Mouse (Mus musculus): ENCODE data around the gene Bri3. TPM values are rescaled to one million over a fixed set of nuclear protein-coding genes. Genes with fewer than 3 reads are reported as not detected.

Bri3 gene
- polyA plus RNA-seq, 1 experiment from 2014 or later: 80.7 TPM

GRCm38 (mm10) chr5:144431481-144431880 is 187.2 kb downstream of the Bri3 start:
- Histone ChIP-seq H3K4me3 (ENCODE audit: low read length) (no peak overlapping the region), H3K27ac (ENCODE audit: low read depth, low read length) (no peak overlapping the region), H3K27me3 (replicated peaks; ENCODE audit: control insufficient read depth, insufficient read depth, low read length) (no peaks in the 10 kb centered on the region), H3K36me3 (ENCODE audit: control insufficient read depth, insufficient read depth, low read length) (no peaks in the 10 kb centered on the region), H3K4me1 (ENCODE audit: control insufficient read depth, insufficient read depth, low read depth, low read length) (no peaks in the 10 kb centered on the region; the same call in 1 of the 2 replicates), H3K9ac (ENCODE audit: low read depth, low read length) (no peak overlapping the region), H3K4me2 (ENCODE audit: low read length) (no peak overlapping the region), H3K9me3 (ENCODE audit: control insufficient read depth, low read length) (no peaks in the 10 kb centered on the region; the same call in 1 of the 2 replicates)
- 33% methylated on average over 6 of the region's 6 CpGs for WGBS
- no peak for ATAC-seq

DNA sequence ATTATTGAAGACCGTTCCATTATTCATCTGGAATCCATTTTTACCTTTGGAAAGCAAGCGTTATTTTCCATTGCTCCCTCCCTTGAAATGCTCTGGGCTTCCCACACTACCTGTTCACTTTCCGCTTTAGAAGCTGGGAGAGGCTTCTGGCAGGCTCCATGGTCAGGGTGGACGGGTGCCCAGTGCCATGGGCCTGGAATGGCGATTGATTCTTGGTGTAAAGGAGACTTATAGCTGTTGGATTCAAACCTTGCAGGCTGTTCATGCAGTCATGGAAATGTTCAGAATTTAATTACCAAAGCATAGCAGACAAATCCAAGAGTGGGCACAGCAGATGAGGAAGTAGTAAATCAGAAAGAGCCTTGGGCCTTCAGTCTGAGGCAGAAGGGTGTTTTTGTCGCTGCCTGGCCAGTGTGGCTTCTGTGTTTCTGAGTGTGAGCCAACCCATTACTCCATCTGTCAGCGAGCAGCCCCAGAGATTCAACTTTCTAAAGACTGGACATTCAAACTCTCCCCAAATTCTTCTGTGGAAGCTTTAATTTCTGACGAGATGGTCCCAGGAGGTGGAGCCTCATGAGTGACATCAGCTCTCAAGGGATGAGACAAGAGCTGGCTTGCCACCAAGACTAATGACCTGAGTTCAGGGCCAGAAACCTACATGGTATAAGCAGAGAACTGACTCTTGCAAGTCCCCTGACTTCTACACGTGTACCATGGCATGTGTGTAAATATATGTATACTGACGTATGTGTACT is 195.2 kb downstream of the Bri3 start:
- no peak overlapping the region for H3K4me2 ChIP-seq (ENCODE audit: low read length)
- WGBS: 76% methylated on average over 10 of the region's 10 CpGs
- peaks cover 3% of the 10 kb centered on the region for H3K4me1 ChIP-seq (ENCODE audit: control insufficient read depth, insufficient read depth, low read depth, low read length)
- no peak overlapping the region for H3K27ac ChIP-seq (ENCODE audit: low read depth, low read length)
- no peak overlapping the region for H3K9ac ChIP-seq (ENCODE audit: low read depth, low read length)
- no peak for ATAC-seq
- no peak overlapping the region for H3K4me3 ChIP-seq (ENCODE audit: low read length)
- no peaks in the 10 kb centered on the region for H3K27me3 ChIP-seq (replicated peaks; ENCODE audit: control insufficient read depth, insufficient read depth, low read length)
- no peaks in the 10 kb centered on the region for H3K36me3 ChIP-seq (ENCODE audit: control insufficient read depth, insufficient read depth, low read length)
- peaks cover 4% of the 10 kb centered on the region for H3K9me3 ChIP-seq (ENCODE audit: control insufficient read depth, low read length)

DNA sequence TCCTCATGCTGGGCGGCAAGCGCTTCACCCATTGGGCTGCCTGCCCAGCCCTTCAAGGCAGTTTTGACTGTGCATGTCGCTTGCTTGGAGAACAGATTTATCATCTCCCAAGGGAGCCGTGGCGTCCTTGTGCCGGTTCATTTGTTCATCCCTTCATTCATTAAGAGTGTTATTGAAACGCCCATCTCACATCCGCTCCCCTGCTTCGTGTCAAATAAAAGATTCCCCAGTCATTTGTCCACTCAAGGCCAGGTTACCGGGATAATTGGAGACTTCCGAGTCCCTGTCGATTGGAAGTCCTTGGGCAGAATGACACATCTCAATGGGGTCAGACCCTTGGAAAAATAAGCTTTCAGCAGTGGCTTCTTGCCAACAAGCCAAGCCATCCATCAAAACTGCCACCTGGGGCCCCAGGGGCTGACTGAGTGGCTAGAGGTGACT is 197.6 kb downstream of the Bri3 start:
- Histone ChIP-seq H3K4me1 (ENCODE audit: control insufficient read depth, insufficient read depth, low read depth, low read length) (peaks cover 3% of the 10 kb centered on the region), H3K27ac (ENCODE audit: low read depth, low read length) (no peak overlapping the region), H3K4me2 (ENCODE audit: low read length) (no peak overlapping the region), H3K9ac (ENCODE audit: low read depth, low read length) (no peak overlapping the region), H3K4me3 (ENCODE audit: low read length) (no peak overlapping the region), H3K27me3 (replicated peaks; ENCODE audit: control insufficient read depth, insufficient read depth, low read length) (no peaks in the 10 kb centered on the region), H3K36me3 (ENCODE audit: control insufficient read depth, insufficient read depth, low read length) (no peaks in the 10 kb centered on the region), H3K9me3 (ENCODE audit: control insufficient read depth, low read length) (peaks cover 4% of the 10 kb centered on the region)
- 31% methylated on average over 12 of the region's 12 CpGs for WGBS
- no peak for ATAC-seq

DNA sequence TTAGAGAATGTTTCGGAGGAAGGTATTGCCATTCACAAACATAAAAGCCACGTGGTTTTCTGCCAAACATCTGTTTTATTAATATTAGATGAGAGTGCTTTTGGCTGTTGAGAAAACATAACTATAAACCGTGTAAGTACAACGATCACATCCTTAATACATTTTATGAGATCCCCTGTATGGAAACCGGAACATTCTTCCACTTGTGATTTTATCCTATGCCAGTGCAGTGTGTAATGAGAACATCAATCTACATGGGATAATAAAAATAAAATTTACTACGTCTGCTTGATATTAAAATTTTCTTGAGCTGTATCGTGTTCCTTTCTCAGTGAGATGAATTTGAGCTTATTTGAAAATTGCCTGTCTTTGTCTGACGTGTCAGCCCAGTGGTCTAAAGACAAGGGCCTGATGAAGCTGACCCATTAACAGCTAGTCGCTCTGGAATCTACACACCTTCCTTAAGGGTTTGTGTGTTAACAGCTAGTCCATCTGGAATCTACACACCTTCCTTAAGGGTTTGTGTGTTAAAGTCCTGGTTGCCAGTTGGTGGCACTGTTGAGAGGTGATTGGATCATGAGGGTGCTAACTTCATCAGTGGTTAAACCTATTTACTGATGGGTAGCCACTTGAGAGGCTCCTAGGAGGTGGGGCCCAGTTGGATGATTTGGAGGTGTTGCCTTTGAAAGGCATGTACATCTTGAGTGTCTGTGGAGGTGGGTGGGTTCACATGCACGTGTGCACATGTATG is 202.4 kb downstream of the Bri3 start:
- H3K9me3 ChIP-seq (ENCODE audit: control insufficient read depth, low read length): no peaks in the 10 kb centered on the region
- H3K4me2 ChIP-seq (ENCODE audit: low read length): no peak overlapping the region
- no peak overlapping the region for H3K4me3 ChIP-seq (ENCODE audit: low read length)
- WGBS: 75% methylated on average over 10 of the region's 10 CpGs
- ATAC-seq: no peak
- peaks cover 2% of the 10 kb centered on the region for H3K4me1 ChIP-seq (ENCODE audit: control insufficient read depth, insufficient read depth, low read depth, low read length)
- no peak overlapping the region for H3K9ac ChIP-seq (ENCODE audit: low read depth, low read length)
- no peaks in the 10 kb centered on the region for H3K36me3 ChIP-seq (ENCODE audit: control insufficient read depth, insufficient read depth, low read length)
- no peak overlapping the region for H3K27ac ChIP-seq (ENCODE audit: low read depth, low read length)
- H3K27me3 ChIP-seq (replicated peaks; ENCODE audit: control insufficient read depth, insufficient read depth, low read length): no peaks in the 10 kb centered on the region

DNA sequence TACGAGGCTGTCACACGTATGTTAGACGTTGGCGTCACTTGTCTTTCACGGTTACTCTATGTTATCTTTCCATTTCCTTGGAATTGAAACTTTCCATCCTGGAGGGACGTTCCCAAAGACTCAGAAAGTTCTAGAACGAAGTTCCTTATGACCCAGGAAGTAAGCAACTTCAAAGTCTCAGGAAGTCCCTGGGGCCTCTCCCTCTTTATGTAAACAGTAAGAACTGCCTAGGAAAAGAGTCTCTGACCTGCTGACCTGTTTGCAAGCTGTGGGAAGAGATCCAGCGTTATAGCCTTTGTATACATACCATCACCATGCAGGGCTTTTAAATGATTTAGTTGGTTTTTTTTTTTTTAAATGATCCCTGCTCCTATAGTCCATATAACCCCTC is 203.0 kb downstream of the Bri3 start:
- no peaks in the 10 kb centered on the region for H3K36me3 ChIP-seq (ENCODE audit: control insufficient read depth, insufficient read depth, low read length)
- no peaks in the 10 kb centered on the region; the same call in 1 of the 2 replicates for H3K9me3 ChIP-seq (ENCODE audit: control insufficient read depth, low read length)
- H3K4me3 ChIP-seq (ENCODE audit: low read length): no peak overlapping the region
- H3K27me3 ChIP-seq (replicated peaks; ENCODE audit: control insufficient read depth, insufficient read depth, low read length): no peaks in the 10 kb centered on the region
- 85% methylated on average over 8 of the region's 8 CpGs for WGBS
- no peak overlapping the region for H3K4me2 ChIP-seq (ENCODE audit: low read length)
- H3K4me1 ChIP-seq (ENCODE audit: control insufficient read depth, insufficient read depth, low read depth, low read length): no peaks in the 10 kb centered on the region
- no peak for ATAC-seq
- no peak overlapping the region for H3K27ac ChIP-seq (ENCODE audit: low read depth, low read length)
- no peak overlapping the region for H3K9ac ChIP-seq (ENCODE audit: low read depth, low read length)

GRCm38 (mm10) chr5:144447975-144448374 is 203.7 kb downstream of the Bri3 start:
- H3K4me2 ChIP-seq (ENCODE audit: low read length): no peak overlapping the region
- H3K27ac ChIP-seq (ENCODE audit: low read depth, low read length): no peak overlapping the region
- no peak for ATAC-seq
- no peak overlapping the region for H3K4me3 ChIP-seq (ENCODE audit: low read length)
- no peaks in the 10 kb centered on the region; the same call in 1 of the 2 replicates for H3K9me3 ChIP-seq (ENCODE audit: control insufficient read depth, low read length)
- no peaks in the 10 kb centered on the region for H3K27me3 ChIP-seq (replicated peaks; ENCODE audit: control insufficient read depth, insufficient read depth, low read length)
- H3K9ac ChIP-seq (ENCODE audit: low read depth, low read length): no peak overlapping the region
- H3K4me1 ChIP-seq (ENCODE audit: control insufficient read depth, insufficient read depth, low read depth, low read length): no peaks in the 10 kb centered on the region
- 62% methylated on average over 5 of the region's 5 CpGs for WGBS
- H3K36me3 ChIP-seq (ENCODE audit: control insufficient read depth, insufficient read depth, low read length): no peaks in the 10 kb centered on the region

GRCm38 (mm10) chr5:144452776-144453455 is 208.7 kb downstream of the Bri3 start:
- H3K4me2 ChIP-seq (ENCODE audit: low read length): no peak overlapping the region
- no peak overlapping the region for H3K27ac ChIP-seq (ENCODE audit: low read depth, low read length)
- H3K27me3 ChIP-seq (replicated peaks; ENCODE audit: control insufficient read depth, insufficient read depth, low read length): no peaks in the 10 kb centered on the region
- no peak overlapping the region for H3K4me3 ChIP-seq (ENCODE audit: low read length)
- H3K36me3 ChIP-seq (ENCODE audit: control insufficient read depth, insufficient read depth, low read length): no peaks in the 10 kb centered on the region
- WGBS: 64% methylated on average over 7 of the region's 7 CpGs
- no peaks in the 10 kb centered on the region; the same call in 1 of the 2 replicates for H3K9me3 ChIP-seq (ENCODE audit: control insufficient read depth, low read length)
- no peaks in the 10 kb centered on the region; the same call in 1 of the 2 replicates for H3K4me1 ChIP-seq (ENCODE audit: control insufficient read depth, insufficient read depth, low read depth, low read length)
- H3K9ac ChIP-seq (ENCODE audit: low read depth, low read length): no peak overlapping the region
- ATAC-seq: no peak

DNA sequence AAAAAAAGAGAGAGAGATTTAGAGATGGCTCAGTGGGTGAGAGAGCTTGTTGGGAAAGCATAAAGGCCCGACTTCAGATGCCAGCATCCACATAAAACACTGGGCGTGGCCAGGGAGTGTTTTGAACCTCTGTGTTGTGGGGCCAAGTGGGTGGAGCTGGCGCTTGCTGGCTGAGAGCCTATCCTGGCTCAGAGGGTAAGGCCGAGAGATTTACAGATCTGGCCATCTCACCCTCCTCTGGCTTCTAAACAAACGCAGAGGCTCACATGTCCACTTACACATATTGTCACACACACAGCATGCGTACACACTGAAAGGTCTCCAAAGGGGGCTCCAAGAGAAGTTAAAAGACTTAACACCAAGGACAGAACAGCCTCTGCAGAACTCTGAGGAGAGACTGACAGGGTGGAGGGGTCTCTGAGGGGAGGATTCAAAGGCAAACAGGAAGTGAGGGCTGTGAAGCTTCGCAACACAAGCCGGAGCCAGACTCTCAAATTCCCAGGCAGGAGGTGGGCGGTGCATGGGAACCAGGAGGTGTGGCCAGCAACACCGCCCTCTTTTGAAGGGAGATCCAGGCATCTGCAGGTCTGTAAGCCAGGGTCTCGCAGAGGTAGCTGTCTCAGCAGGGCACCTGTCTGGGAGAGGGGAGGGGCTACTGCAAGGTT is 213.5 kb downstream of the Bri3 start:
- 13% methylated on average over 11 of the region's 11 CpGs for WGBS
- H3K4me3 ChIP-seq (ENCODE audit: low read length): no peak overlapping the region

More for the DNA sequence above, 213.5 kb downstream of the Bri3 start:
- Histone ChIP-seq H3K36me3 (ENCODE audit: control insufficient read depth, insufficient read depth, low read length) (no peaks in the 10 kb centered on the region), H3K9me3 (ENCODE audit: control insufficient read depth, low read length) (no peaks in the 10 kb centered on the region), H3K27ac (ENCODE audit: low read depth, low read length) (no peak overlapping the region), H3K4me2 (ENCODE audit: low read length) (0 out of 2 replicates have a peak overlapping the region, but pooled peaks have one; percentile 25), H3K27me3 (replicated peaks; ENCODE audit: control insufficient read depth, insufficient read depth, low read length) (no peaks in the 10 kb centered on the region), H3K9ac (ENCODE audit: low read depth, low read length) (no peak overlapping the region), H3K4me1 (ENCODE audit: control insufficient read depth, insufficient read depth, low read depth, low read length) (no peaks in the 10 kb centered on the region; the same call in 1 of the 2 replicates)
- no peak for ATAC-seq
